Mouse (Mus musculus) neural tube, embryonic 15.5 days (tissue): ENCODE data around the gene Simc1. TPM values are rescaled to one million over a fixed set of nuclear protein-coding genes. Genes with fewer than 3 reads are reported as not detected.
"Not testable (repeated sequence)": the region's sequence is repeated elsewhere in the genome, so short reads cannot be mapped to it uniquely, and the experiment has no call there.

Experiments
- ATAC-seq: fragments of 200-750 bp; cut with Nextera tagmentation; 2 replicates; pipeline ENCODE4 v1.8.0; 2017; ENCODE audit warnings: mild to moderate bottlenecking, moderate TSS enrichment, moderate library complexity; ENCODE audit not compliant: low FRiP score
- H3K27ac ChIP-seq: fragments of 300-500 bp; sonication (generic); replicated peaks from 2 replicates; pipeline ENCODE4 v1.5.1; 2015; ENCODE audit warnings: mild to moderate bottlenecking, inconsistent platforms
- H3K27me3 ChIP-seq: fragments of 300-500 bp; sonication (generic); replicated peaks from 2 replicates; pipeline ENCODE4 v1.6.1; 2015; ENCODE audit warnings: inconsistent platforms
- H3K36me3 ChIP-seq: fragments of 300-500 bp; sonication (generic); 2 replicates; pipeline ENCODE4 v1.6.1; 2015; ENCODE audit warnings: inconsistent platforms
- H3K4me1 ChIP-seq: fragments of 300-500 bp; sonication (generic); 2 replicates; pipeline ENCODE4 v1.6.1; 2015; ENCODE audit warnings: inconsistent platforms
- H3K4me2 ChIP-seq: fragments of 300-500 bp; sonication (generic); 2 replicates; pipeline ENCODE4 v1.6.1; 2015; ENCODE audit warnings: inconsistent platforms, mild to moderate bottlenecking, moderate library complexity
- H3K4me3 ChIP-seq: fragments of 300-500 bp; sonication (generic); replicated peaks from 2 replicates; pipeline ENCODE4 v1.5.1; 2015; ENCODE audit warnings: mild to moderate bottlenecking, inconsistent platforms
- H3K9ac ChIP-seq: fragments of 300-500 bp; sonication (generic); replicated peaks from 2 replicates; pipeline ENCODE4 v1.6.1; 2015; ENCODE audit warnings: mild to moderate bottlenecking, inconsistent platforms
- H3K9me3 ChIP-seq: fragments of 300-500 bp; sonication (generic); replicated peaks from 2 replicates; pipeline ENCODE4 v1.6.1; 2016; ENCODE audit warnings: inconsistent platforms
- WGBS: fragments of 180-500 bp; shearing (Covaris S2); methylation state at CpG from one replicate; pipeline ENCODE4 v1.1.7; 2015; ENCODE audit warnings: mixed read lengths; 5-methylcytosine and 5-hydroxymethylcytosine counted together
- polyA plus RNA-seq: library from polyadenylated mRNA; unstranded; fragments of >200 nt; fragmentation: Nextera tagmentation; extraction: Ambion mirVana; gene quantifications from 2 replicates; pipeline ENCODE4 v1.2.1, GENCODE M21; 2015

Simc1 gene
- polyA plus RNA-seq, 1 experiment from 2014 or later: 19.8 TPM

GRCm38 (mm10) chr13:54491381-54491780 is 12.2 kb upstream of the Simc1 start:
- H3K27me3 ChIP-seq: no peaks in the 10 kb centered on the region
- ATAC-seq: no peak
- WGBS: 77% methylated on average over 6 of the region's 6 CpGs
- no peak overlapping the region for H3K27ac ChIP-seq
- no peak overlapping the region for H3K4me3 ChIP-seq
- H3K4me1 ChIP-seq: no peaks in the 10 kb centered on the region
- no peaks in the 10 kb centered on the region for H3K36me3 ChIP-seq
- no peak overlapping the region for H3K4me2 ChIP-seq
- no peak overlapping the region for H3K9ac ChIP-seq
- no peaks in the 10 kb centered on the region for H3K9me3 ChIP-seq

GRCm38 (mm10) chr13:54499551-54499950 is 4.0 kb upstream of the Simc1 start:
- not testable (repeated sequence) for H3K4me1 ChIP-seq, ATAC-seq
- WGBS: 90% methylated on average over 7 of the region's 7 CpGs

GRCm38 (mm10) chr13:54501352-54501751 is 2.2 kb upstream of the Simc1 start:
- H3K4me3 ChIP-seq: no peak overlapping the region
- H3K36me3 ChIP-seq: no peaks in the 10 kb centered on the region
- H3K27me3 ChIP-seq: 0 out of 2 replicates have a peak, but pooled peaks cover 3% of the 10 kb centered on the region
- no peak for ATAC-seq
- no peaks in the 10 kb centered on the region for H3K9me3 ChIP-seq
- H3K4me1 ChIP-seq: peaks cover 25% of the 10 kb centered on the region
- 66% methylated on average over 2 of the region's 2 CpGs for WGBS
- H3K9ac ChIP-seq: no peak overlapping the region
- no peak overlapping the region for H3K27ac ChIP-seq
- H3K4me2 ChIP-seq: no peak overlapping the region

More at GRCm38 (mm10) chr13:54499551-54499950, 4.0 kb upstream of the Simc1 start:
- H3K36me3 ChIP-seq, H3K27ac ChIP-seq, H3K27me3 ChIP-seq, H3K9ac ChIP-seq, H3K4me2 ChIP-seq, H3K4me3 ChIP-seq, H3K9me3 ChIP-seq: not testable (repeated sequence)

- H3K9ac ChIP-seq: no peak overlapping the region
- H3K4me1 ChIP-seq: peaks cover 25% of the 10 kb centered on the region
- no peak overlapping the region for H3K27ac ChIP-seq
- WGBS: 63% methylated on average over 3 of the region's 3 CpGs
- no peak overlapping the region for H3K4me3 ChIP-seq
- ATAC-seq: no peak
- no peaks in the 10 kb centered on the region for H3K9me3 ChIP-seq
- 0 out of 2 replicates have a peak, but pooled peaks cover 3% of the 10 kb centered on the region for H3K27me3 ChIP-seq
- no peaks in the 10 kb centered on the region for H3K36me3 ChIP-seq
- H3K4me2 ChIP-seq: no peak overlapping the region
Measured at GRCm38 (mm10) chr13:54501957-54502690, 1.5 kb upstream of the Simc1 start.

- WGBS: 1% methylated on average over 14 of the region's 14 CpGs
- ATAC-seq: peak; percentile 82
- Histone ChIP-seq H3K4me1 (peaks cover 25% of the 10 kb centered on the region), H3K27ac (peak overlapping the region; percentile 87), H3K4me2 (peak overlapping the region; percentile 82), H3K4me3 (peak overlapping the region; percentile 78), H3K27me3 (0 out of 2 replicates have a peak, but pooled peaks cover 3% of the 10 kb centered on the region), H3K36me3 (no peaks in the 10 kb centered on the region), H3K9me3 (no peaks in the 10 kb centered on the region), H3K9ac (peak overlapping the region; percentile 87)
Measured at GRCm38 (mm10) chr13:54503278-54503603, 338 bp upstream of the Simc1 start.

- Histone ChIP-seq H3K36me3 (no peaks in the 10 kb centered on the region), H3K4me3 (peak overlapping the region; percentile 78), H3K9ac (peak overlapping the region; percentile 87), H3K9me3 (no peaks in the 10 kb centered on the region), H3K27ac (peak overlapping the region; percentile 87), H3K4me2 (peak overlapping the region; percentile 82), H3K27me3 (0 out of 2 replicates have a peak, but pooled peaks cover 3% of the 10 kb centered on the region), H3K4me1 (peaks cover 25% of the 10 kb centered on the region)
- ATAC-seq: no peak
- 35% methylated on average over 7 of the region's 7 CpGs for WGBS
Measured at GRCm38 (mm10) chr13:54504611-54505260, 1.2 kb downstream of the Simc1 start.

GRCm38 (mm10) chr13:54505920-54506319 is 2.3 kb downstream of the Simc1 start:
- no peak for ATAC-seq
- Histone ChIP-seq H3K4me2 (no peak overlapping the region), H3K27me3 (0 out of 2 replicates have a peak, but pooled peaks cover 3% of the 10 kb centered on the region), H3K27ac (no peak overlapping the region), H3K36me3 (0 out of 2 replicates have a peak, but pooled peaks cover 1% of the 10 kb centered on the region), H3K9ac (no peak overlapping the region), H3K9me3 (no peaks in the 10 kb centered on the region), H3K4me3 (no peak overlapping the region), H3K4me1 (peaks cover 25% of the 10 kb centered on the region)
- WGBS: 90% methylated on average over 1 of the region's 1 CpGs

GRCm38 (mm10) chr13:54520221-54520620 is 16.6 kb downstream of the Simc1 start:
- Histone ChIP-seq H3K4me3 (no peak overlapping the region), H3K4me1 (no peaks in the 10 kb centered on the region), H3K27ac (no peak overlapping the region), H3K9me3 (0 out of 2 replicates have a peak, but pooled peaks cover 4% of the 10 kb centered on the region), H3K36me3 (peaks cover 19% of the 10 kb centered on the region), H3K9ac (no peak overlapping the region), H3K27me3 (no peaks in the 10 kb centered on the region), H3K4me2 (no peak overlapping the region)
- no peak for ATAC-seq
- WGBS: 94% methylated on average over 4 of the region's 4 CpGs

- Histone ChIP-seq H3K27ac (no peak overlapping the region), H3K9me3 (no peaks in the 10 kb centered on the region), H3K9ac (no peak overlapping the region), H3K4me2 (no peak overlapping the region), H3K27me3 (no peaks in the 10 kb centered on the region), H3K4me1 (no peaks in the 10 kb centered on the region), H3K4me3 (no peak overlapping the region), H3K36me3 (peaks cover 22% of the 10 kb centered on the region)
- no peak for ATAC-seq
Measured at GRCm38 (mm10) chr13:54521181-54521580, 17.6 kb downstream of the Simc1 start.

- H3K4me2 ChIP-seq: no peak overlapping the region
- H3K4me3 ChIP-seq: no peak overlapping the region
- H3K9ac ChIP-seq: no peak overlapping the region
- ATAC-seq: no peak
- H3K9me3 ChIP-seq: no peaks in the 10 kb centered on the region
- H3K36me3 ChIP-seq: peaks cover 67% of the 10 kb centered on the region
- WGBS: 84% methylated on average over 6 of the region's 6 CpGs
- no peaks in the 10 kb centered on the region for H3K27me3 ChIP-seq
- H3K4me1 ChIP-seq: no peaks in the 10 kb centered on the region
- H3K27ac ChIP-seq: no peak overlapping the region
Measured at GRCm38 (mm10) chr13:54527140-54527539, 23.6 kb downstream of the Simc1 start.

GRCm38 (mm10) chr13:54532134-54532533 is 28.6 kb downstream of the Simc1 start:
- H3K4me1 ChIP-seq: no peaks in the 10 kb centered on the region
- H3K27me3 ChIP-seq: no peaks in the 10 kb centered on the region
- H3K27ac ChIP-seq: no peak overlapping the region
- no peak overlapping the region for H3K9ac ChIP-seq
- peaks cover 73% of the 10 kb centered on the region for H3K36me3 ChIP-seq
- ATAC-seq: no peak
- no peak overlapping the region for H3K4me2 ChIP-seq
- H3K4me3 ChIP-seq: no peak overlapping the region
- no peaks in the 10 kb centered on the region for H3K9me3 ChIP-seq

GRCm38 (mm10) chr13:54548036-54548435 is 44.5 kb downstream of the Simc1 start:
- no peaks in the 10 kb centered on the region for H3K4me1 ChIP-seq
- no peak overlapping the region for H3K27ac ChIP-seq
- no peak for ATAC-seq
- 91% methylated on average over 7 of the region's 7 CpGs for WGBS
- no peaks in the 10 kb centered on the region for H3K27me3 ChIP-seq
- H3K9me3 ChIP-seq: no peaks in the 10 kb centered on the region
- no peak overlapping the region for H3K9ac ChIP-seq
- H3K36me3 ChIP-seq: peaks cover 68% of the 10 kb centered on the region
- no peak overlapping the region for H3K4me3 ChIP-seq
- no peak overlapping the region for H3K4me2 ChIP-seq
